Mouse (Mus musculus) spleen, adult 2 months (tissue): Measurements from ENCODE around the gene Obp1b. TPM values are rescaled to one million over a fixed set of nuclear protein-coding genes. Genes with fewer than 3 reads are reported as not detected.
"Not testable (repeated sequence)": the region's sequence is repeated elsewhere in the genome, so short reads cannot be mapped to it uniquely, and the experiment has no call there.

Source experiments
- DNase-seq, 2 experiments: peaks; one replicate each; pipeline versions ENCODE4 v3.0.0 to v3.0.0-alpha.2; 2012 to 2021; ENCODE audit warnings: low spot score in 2 of 2, low read depth in 1 of 2
- H3K27ac ChIP-seq: fragments of 200-500 bp; 2 replicates; pipeline ENCODE4 v1.5.1; 2012; ENCODE audit warnings: low read length, inconsistent platforms; ENCODE audit not compliant: insufficient read depth
- H3K27me3 ChIP-seq: fragments of 200-500 bp; 2 replicates; pipeline ENCODE4 v1.6.1; 2012; ENCODE audit warnings: mild to moderate bottlenecking, moderate library complexity, low read length, inconsistent platforms; ENCODE audit not compliant: control insufficient read depth, insufficient read depth
- H3K36me3 ChIP-seq: fragments of 200-500 bp; 2 replicates; pipeline ENCODE4 v1.6.1; 2012; ENCODE audit warnings: mild to moderate bottlenecking, low read length, inconsistent platforms; ENCODE audit not compliant: control insufficient read depth, insufficient read depth
- H3K4me1 ChIP-seq: fragments of 200-500 bp; 2 replicates; pipeline ENCODE4 v1.6.1; 2011; ENCODE audit warnings: inconsistent platforms; ENCODE audit not compliant: control insufficient read depth, insufficient read depth, insufficient read length
- H3K4me3 ChIP-seq: fragments of 200-500 bp; 2 replicates; pipeline ENCODE4 v1.5.1; 2011; ENCODE audit warnings: mild to moderate bottlenecking, inconsistent platforms; ENCODE audit not compliant: insufficient read depth, insufficient read length; ENCODE audit errors: extremely low read depth
- CTCF ChIP-seq: fragments of 200-500 bp; IDR thresholded peaks from 2 replicates; pipeline ENCODE4 v1.5.1; 2011; ENCODE audit warnings: mild to moderate bottlenecking, inconsistent platforms; ENCODE audit not compliant: insufficient read depth, insufficient read length, insufficient replicate concordance; ENCODE audit errors: extremely low read depth
- POLR2A ChIP-seq: fragments of 200-500 bp; IDR thresholded peaks from 2 replicates; pipeline ENCODE4 v1.6.1; 2011; ENCODE audit warnings: low read depth, low read length, inconsistent platforms
- WGBS: fragments of 180-500 bp; shearing (Covaris S2); methylation state at CpG from one replicate; pipeline ENCODE4 v1.1.7; 2018; 5-methylcytosine and 5-hydroxymethylcytosine counted together
- polyA plus RNA-seq: library from polyadenylated mRNA; depleted of rRNA; stranded (reverse); fragments of >200 nt; gene quantifications from 2 replicates; pipeline ENCODE4 v1.2.3, GENCODE M21; 2012; rRNA removed

The Obp1b gene
- not detected in 2 replicates for polyA plus RNA-seq

DNA sequence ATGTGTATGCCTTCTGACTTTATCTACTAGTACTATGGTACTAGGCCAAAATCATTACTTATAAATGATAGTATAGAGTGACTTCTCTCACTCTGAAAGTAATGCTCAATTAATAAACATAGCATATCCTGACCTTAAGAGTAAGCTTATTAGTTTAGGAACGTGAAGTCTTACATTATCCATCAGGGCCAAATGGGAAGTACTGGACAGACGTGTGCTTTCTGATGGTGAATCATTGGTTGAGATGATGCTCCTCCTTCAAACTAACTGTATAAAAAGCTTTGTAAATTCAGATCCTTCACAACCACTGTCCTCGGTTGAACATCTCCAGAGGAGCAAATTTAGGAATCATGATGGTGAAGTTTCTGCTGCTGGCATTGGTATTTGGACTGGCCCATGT is at the start of gene Obp1b:
Gene Obp1b (plus strand): TSS at position 301 of the 400 bp plus-strand sequence.
- H3K27ac ChIP-seq, H3K4me3 ChIP-seq, H3K36me3 ChIP-seq, DNase-seq, H3K4me1 ChIP-seq, H3K27me3 ChIP-seq: not testable (repeated sequence)
- WGBS: no CpG with 5 or more reads among the region's 3 CpGs

DNA sequence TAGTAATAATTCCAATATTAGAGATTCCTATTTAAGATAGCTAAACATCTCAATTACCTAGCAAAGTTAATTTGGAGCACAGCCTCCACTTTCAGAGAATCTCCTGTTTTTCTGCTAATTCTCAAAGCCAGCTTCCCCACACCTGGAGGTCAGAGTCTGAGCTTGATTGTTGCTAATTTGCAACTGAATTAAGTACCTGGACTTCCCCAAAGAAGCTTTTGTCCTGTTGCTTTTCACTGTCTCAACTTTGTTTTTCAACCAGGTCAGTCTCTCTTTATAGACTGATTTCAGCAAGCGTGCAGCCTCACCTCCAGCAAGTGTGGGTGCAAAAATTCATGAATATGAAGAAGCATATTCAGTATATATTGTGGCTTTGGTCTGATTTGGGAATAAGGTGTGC is 15.6 kb downstream of the Obp1b start:
- not testable (repeated sequence) for DNase-seq, H3K4me3 ChIP-seq, H3K36me3 ChIP-seq, H3K27me3 ChIP-seq, H3K4me1 ChIP-seq, H3K27ac ChIP-seq
- 54% methylated on average over 1 of the region's 1 CpGs for WGBS

DNA sequence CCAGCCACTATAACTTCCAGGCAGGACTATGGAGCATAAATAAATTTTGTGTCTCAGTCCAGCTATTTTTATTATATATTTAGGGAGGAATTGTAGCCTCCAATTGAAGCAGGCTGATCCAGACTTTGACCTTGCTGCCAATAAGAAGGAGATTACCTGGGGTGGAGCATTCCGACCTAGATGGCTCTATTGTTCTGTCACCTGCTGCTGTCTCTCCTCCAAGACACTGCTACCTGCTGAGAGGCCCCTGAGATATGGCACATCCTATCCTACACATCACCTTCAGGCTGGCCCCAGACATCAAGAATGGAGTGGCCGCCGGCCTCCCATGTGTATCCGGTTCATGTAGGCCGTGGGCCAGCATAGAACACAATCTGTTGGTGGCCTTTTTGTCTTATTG is 16.3 kb downstream of the Obp1b start:
- TF ChIP-seq CTCF (no peak), POLR2A (no peak)
- no peak for DNase-seq
- no peaks in the 10 kb centered on the region for H3K27me3 ChIP-seq
- 81% methylated on average over 5 of the region's 5 CpGs for WGBS
- no peak overlapping the region for H3K27ac ChIP-seq
- no peaks in the 10 kb centered on the region for H3K4me1 ChIP-seq
- no peak overlapping the region for H3K4me3 ChIP-seq
- H3K36me3 ChIP-seq: no peaks in the 10 kb centered on the region

Other genes with a start within 250 kb of the Obp1b start
- gene Obp1a, start 95.4 kb upstream of the Obp1b start, polyA plus RNA-seq: not detected in 2 replicates
- gene Gm5938, start 61.3 kb upstream of the Obp1b start, polyA plus RNA-seq: not detected in 2 replicates
- not detected in 2 replicates for gene Gm14743, start 59.1 kb downstream of the Obp1b start, polyA plus RNA-seq
- not detected in 2 replicates for gene 4930480E11Rik, start 182.9 kb downstream of the Obp1b start, polyA plus RNA-seq